Mouse (Mus musculus): Measurements from ENCODE around the gene Cherp. TPM values are rescaled to one million over a fixed set of nuclear protein-coding genes. Genes with fewer than 3 reads are reported as not detected.

The Cherp gene
- total and polyA plus RNA-seq, 3 experiments, result 8.9 to 80.4 (median 18.1) TPM

DNA sequence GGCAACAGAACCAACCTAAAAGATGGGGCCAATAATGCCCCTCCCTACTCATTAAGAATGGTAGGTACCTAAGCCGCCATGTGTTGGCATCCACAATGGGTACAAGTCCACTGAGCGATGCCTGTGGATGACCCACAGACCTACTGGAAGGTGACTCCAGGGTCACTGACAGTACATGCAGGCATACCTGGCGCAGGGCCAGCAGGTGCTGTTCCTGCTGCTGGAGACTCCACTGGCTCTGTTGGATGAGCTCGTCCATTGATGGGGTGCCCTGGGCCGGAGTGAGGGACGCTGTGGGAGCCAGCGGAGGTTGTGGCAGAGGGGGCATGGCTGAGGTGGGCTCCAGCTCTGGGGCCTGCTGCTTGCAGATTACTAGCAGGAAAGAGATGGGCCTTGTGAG lies 4.3 kb downstream of the Cherp start:
- peaks cover 71 to 76% of the 10 kb centered on the region in 2 experiments for H3K36me3 ChIP-seq (replicated peaks in 1 of 2; ENCODE audit: control insufficient read depth in 1 of 2, insufficient read depth in 1 of 2, low read length in 1 of 2)
- dilution Hi-C loops (cut with MboI; ENCODE audit: extremely low pct_ligation_motif_present, extremely low pct_unique_long_range_greater_than_20kb, low sequenced_read_pairs), result no loop called here

DNA sequence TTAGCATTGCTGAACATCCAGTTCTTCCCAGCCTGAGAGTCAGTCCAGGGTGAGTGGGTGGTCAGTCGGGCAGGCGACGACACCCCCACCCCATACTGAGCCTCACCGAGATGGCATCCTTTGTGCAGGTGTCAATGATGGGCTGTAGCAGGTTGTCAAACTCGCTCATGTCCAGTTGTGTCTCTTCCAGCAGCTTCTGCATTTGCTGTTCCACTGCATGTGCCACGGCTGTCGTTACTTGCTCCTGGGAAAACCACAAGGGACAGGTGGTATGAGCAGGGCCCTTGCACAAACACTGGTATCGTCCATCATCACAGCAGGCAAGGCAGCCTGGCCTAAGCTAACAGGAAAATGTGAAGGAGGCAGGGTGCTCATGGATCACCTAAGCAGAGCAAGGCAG lies 5.0 kb downstream of the Cherp start:
- H3K36me3 ChIP-seq (replicated peaks in 1 of 2; ENCODE audit: control insufficient read depth in 1 of 2, insufficient read depth in 1 of 2, low read length in 1 of 2), result peaks cover 78 to 83% of the 10 kb centered on the region in 2 experiments
- peaks cover 17 to 44% of the 10 kb centered on the region in 2 experiments for H3K4me1 ChIP-seq (ENCODE audit: control insufficient read depth in 1 of 2, insufficient read depth in 2 of 2)

More for the DNA sequence above, 4.3 kb downstream of the Cherp start:
- peaks cover 17 to 44% of the 10 kb centered on the region in 2 experiments for H3K4me1 ChIP-seq (ENCODE audit: control insufficient read depth in 1 of 2, insufficient read depth in 2 of 2)
- no peak overlapping the region for H3K4me2 ChIP-seq (ENCODE audit: insufficient read depth, low read depth, poor library complexity, severe bottlenecking)
- no peaks in the 10 kb centered on the region for H3K27me3 ChIP-seq (replicated peaks)
- no peak overlapping the region for H3K27ac ChIP-seq (ENCODE audit: insufficient read depth, low read depth)
- no peak for DNase-seq (ENCODE audit: extremely low read depth)
- in situ Hi-C loops (cut with MboI; ENCODE audit: low pct_ligation_motif_present, low pct_unique_long_range_greater_than_20kb, low sequenced_read_pairs), result no loop called here
- H3K79me2 ChIP-seq (replicated peaks; ENCODE audit: control insufficient read depth, extremely low read depth, insufficient read depth, poor library complexity, severe bottlenecking), result peaks cover 23% of the 10 kb centered on the region
- H3K9me3 ChIP-seq (replicated peaks; ENCODE audit: low read length), result no peaks in the 10 kb centered on the region
- no peak for TF ChIP-seq SIN3A (IDR thresholded peaks at IDR 0.05; ENCODE audit: low read length)
- no peak for TF ChIP-seq IRF4 (IDR thresholded peaks at IDR 0.05; ENCODE audit: low read depth, low read length)
- TF ChIP-seq ZMIZ1 (IDR thresholded peaks at IDR 0.05; ENCODE audit: low read depth, low read length), result no peak
- no peak for TF ChIP-seq UBTF (IDR thresholded peaks at IDR 0.05; ENCODE audit: low read depth, low read length)
- no peak for TF ChIP-seq RAD21 (IDR thresholded peaks at IDR 0.05; ENCODE audit: low read depth, low read length)
- no peak for TF ChIP-seq MAZ (IDR thresholded peaks at IDR 0.05; ENCODE audit: low read depth, low read length)
- TF ChIP-seq ELF1 (IDR thresholded peaks at IDR 0.05; ENCODE audit: low read depth, low read length), result no peak
- no peak for TF ChIP-seq E2F4 (IDR thresholded peaks at IDR 0.05; ENCODE audit: insufficient replicate concordance, low read depth, low read length)
- TF ChIP-seq CHD1 (IDR thresholded peaks at IDR 0.05; ENCODE audit: low read depth, low read length), result no peak
- no peak for TF ChIP-seq BHLHE40 (IDR thresholded peaks at IDR 0.05; ENCODE audit: low read depth, low read length)
- TF ChIP-seq CHD2 (IDR thresholded peaks at IDR 0.05; ENCODE audit: low read length), result no peak
- TF ChIP-seq GABPA (IDR thresholded peaks at IDR 0.05; ENCODE audit: insufficient replicate concordance, low read depth, low read length), result no peak
- no peak for TF ChIP-seq PAX5 (IDR thresholded peaks at IDR 0.05; ENCODE audit: low read length)
- no peak for TF ChIP-seq JUN (IDR thresholded peaks at IDR 0.05; ENCODE audit: insufficient read depth, low read depth, low read length)
- no peak for TF ChIP-seq CTCF (conservative IDR thresholded peaks at IDR 0.05 in 1 of 2, IDR thresholded peaks at IDR 0.05 in 1 of 2; ENCODE audit: low read depth in 2 of 2, low read length in 2 of 2)
- no peak overlapping the region for H3K9ac ChIP-seq (ENCODE audit: insufficient read depth, low read depth)
- no peak overlapping the region for H3K4me3 ChIP-seq (replicated peaks in 1 of 3; ENCODE audit: low read depth in 2 of 3, low read length in 2 of 3, poor library complexity in 1 of 3)

More for the DNA sequence above, 5.0 kb downstream of the Cherp start:
- no peak for DNase-seq (ENCODE audit: extremely low read depth)
- no peaks in the 10 kb centered on the region for H3K9me3 ChIP-seq (replicated peaks; ENCODE audit: low read length)
- dilution Hi-C loops (cut with MboI; ENCODE audit: extremely low pct_ligation_motif_present, extremely low pct_unique_long_range_greater_than_20kb, low sequenced_read_pairs), result no loop called here
- in situ Hi-C loops (cut with MboI; ENCODE audit: low pct_ligation_motif_present, low pct_unique_long_range_greater_than_20kb, low sequenced_read_pairs), result no loop called here
- no peak overlapping the region for H3K27ac ChIP-seq (ENCODE audit: insufficient read depth, low read depth)
- H3K9ac ChIP-seq (ENCODE audit: insufficient read depth, low read depth), result no peak overlapping the region
- H3K4me2 ChIP-seq (ENCODE audit: insufficient read depth, low read depth, poor library complexity, severe bottlenecking), result no peak overlapping the region
- H3K27me3 ChIP-seq (replicated peaks), result no peaks in the 10 kb centered on the region
- peaks cover 23% of the 10 kb centered on the region for H3K79me2 ChIP-seq (replicated peaks; ENCODE audit: control insufficient read depth, extremely low read depth, insufficient read depth, poor library complexity, severe bottlenecking)
- no peak overlapping the region for H3K4me3 ChIP-seq (replicated peaks in 1 of 3; ENCODE audit: low read depth in 2 of 3, low read length in 2 of 3, poor library complexity in 1 of 3)
- TF ChIP-seq HCFC1 (IDR thresholded peaks at IDR 0.05; ENCODE audit: low read depth, low read length) (no peak), RCOR1 (conservative IDR thresholded peaks at IDR 0.05; ENCODE audit: low read depth, low read length) (no peak), ZC3H11A (IDR thresholded peaks at IDR 0.05; ENCODE audit: low read depth, low read length) (no peak), MEF2A (IDR thresholded peaks at IDR 0.05; ENCODE audit: borderline replicate concordance, low read depth, low read length) (no peak), NRF1 (IDR thresholded peaks at IDR 0.05; ENCODE audit: low read depth, low read length) (no peak), EP300 (IDR thresholded peaks at IDR 0.05; ENCODE audit: low read length) (no peak), SMC3 (IDR thresholded peaks at IDR 0.05; ENCODE audit: low read depth, low read length) (no peak), E2F4 (IDR thresholded peaks at IDR 0.05; ENCODE audit: insufficient replicate concordance, low read depth, low read length) (no peak), UBTF (IDR thresholded peaks at IDR 0.05; ENCODE audit: low read depth, low read length) (no peak), ELF1 (IDR thresholded peaks at IDR 0.05; ENCODE audit: low read depth, low read length) (no peak), MAX (IDR thresholded peaks at IDR 0.05; ENCODE audit: low read length) (no peak), PAX5 (IDR thresholded peaks at IDR 0.05; ENCODE audit: low read length) (no peak), ZKSCAN1 (IDR thresholded peaks at IDR 0.05; ENCODE audit: borderline replicate concordance, low read depth, low read length) (no peak)

Measured in CH12.LX (cell line).